24 mouse cellular contexts compared by ENCODE assay signal in the genomic region with DNA sequence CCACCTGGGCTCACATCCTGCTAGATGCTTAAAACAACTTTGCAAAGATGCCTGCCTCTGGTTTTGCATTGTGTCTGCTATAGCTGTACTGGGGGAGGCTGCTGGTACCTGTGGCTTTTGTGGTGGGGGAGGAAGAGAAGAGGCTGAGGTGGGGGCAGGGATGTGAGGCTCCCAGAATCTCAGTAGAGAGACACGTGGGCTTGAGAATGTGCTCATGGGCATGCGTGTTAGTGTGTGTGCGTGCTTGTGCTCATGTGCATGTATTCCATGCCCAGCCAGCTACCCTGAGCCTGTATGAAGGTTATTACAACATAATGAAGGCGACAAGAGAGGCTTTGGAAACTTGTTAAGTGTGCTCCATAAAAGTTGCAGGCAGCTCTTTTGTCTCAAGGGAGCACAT. TPM values are rescaled to one million over a fixed set of nuclear protein-coding genes. Genes with fewer than 3 reads are reported as not detected.
DNase-seq lines count a peak whose midpoint lies in the region; ATAC-seq and TF ChIP-seq lines count a peak whose summit lies in the region.
"Had no signal": no experiment of that assay in that cellular context is flagged by ENCODE, and none has a peak within 500 bp of the region (broad histone marks: within the 10 kb centered on the region; RNA-seq: fewer than 3 reads in every experiment).

No protein-coding gene starts in this region.

- 45% methylated on average over 4 of the region's 4 CpGs for WGBS in spleen, adult 2 months

- no peaks in the 10 kb centered on the region for H3K27me3 ChIP-seq in spleen, adult 2 months (ENCODE audit: control insufficient read depth, insufficient read depth, low read length)
- H3K27me3 ChIP-seq: embryonic facial prominence, embryonic 12.5 days; heart, embryonic 15.5 days; limb, embryonic 15.5 days had no signal

- DNase-seq in spleen, adult 2 months (ENCODE audit: low read depth in 1 of 2, low spot score in 2 of 2), result peak in 1 of 2 experiments; percentile 32
- no peak for DNase-seq in spleen, postnatal 14 days (ENCODE audit: low spot score in 2 of 2)
- DNase-seq in thymus, postnatal 0 days (ENCODE audit: low spot score), result peak; percentile 87
- no peak for DNase-seq in kidney, postnatal 10 days
- no peak for DNase-seq in layer of hippocampus, adult 9-10 months (ENCODE audit: low spot score)
- DNase-seq in left cerebral cortex, adult 11 months (ENCODE audit: low spot score), result no peak
- DNase-seq: adrenal gland, postnatal 25 days; cerebellum, adult 2 months; gastrocnemius, postnatal 25 days; kidney, adult 11 months; layer of hippocampus, postnatal 36 days; retina, postnatal 1 day had no signal

- no peak for TF ChIP-seq CTCF in spleen, adult 2 months (IDR thresholded peaks at IDR 0.05; ENCODE audit: extremely low read depth, insufficient read depth, insufficient read length, insufficient replicate concordance)

- peak overlapping the region; percentile 97 for H3K27ac ChIP-seq in spleen, adult 2 months (ENCODE audit: insufficient read depth, low read length)
- H3K27ac ChIP-seq: embryonic facial prominence, embryonic 12.5 days; heart, embryonic 15.5 days; limb, embryonic 15.5 days had no signal

- ATAC-seq in common myeloid progenitor, adult 5-6 weeks (replicated peaks; ENCODE audit: low read depth, poor library complexity, severe bottlenecking), result peak; percentile 22; the same call in 1 of the 2 replicates
- ATAC-seq: forebrain, embryonic 14.5 days; hindbrain, embryonic 16.5 days; lung, postnatal 0 days; midbrain, embryonic 16.5 days; Patski had no signal

- H3K4me1 ChIP-seq in spleen, adult 2 months (ENCODE audit: control insufficient read depth, insufficient read depth, insufficient read length), result peaks cover 21% of the 10 kb centered on the region; the same call in 1 of the 2 replicates
- H3K4me1 ChIP-seq: embryonic facial prominence, embryonic 12.5 days had no signal

- TF ChIP-seq POLR2A in spleen, adult 2 months (IDR thresholded peaks at IDR 0.05; ENCODE audit: low read depth, low read length), result no peak

- H3K36me3 ChIP-seq in spleen, adult 2 months (ENCODE audit: control insufficient read depth, insufficient read depth, low read length), result no peaks in the 10 kb centered on the region
- H3K36me3 ChIP-seq: embryonic facial prominence, embryonic 12.5 days; heart, embryonic 15.5 days; limb, embryonic 15.5 days had no signal

- H3K4me3 ChIP-seq in spleen, adult 2 months (ENCODE audit: extremely low read depth, insufficient read depth, insufficient read length), result no peak overlapping the region
- H3K4me3 ChIP-seq: embryonic facial prominence, embryonic 12.5 days; erythroblast, embryonic 14.5 days; heart, embryonic 15.5 days; limb, embryonic 15.5 days; megakaryocyte, embryonic 14.5 days had no signal

RNA-seq across cellular contexts. Expression of gene Sash3, which starts 9.3 kb away (rescaled TPM):
- 100 and 106 TPM in 2 replicates for polyA plus RNA-seq in spleen, adult 2 months (2012; rRNA removed)
- 96.2 and 103 TPM in 2 replicates for total RNA-seq in common myeloid progenitor, adult 5-6 weeks (2017)
- polyA plus RNA-seq in thymus, postnatal 0 days (2015; fragmentation: Nextera tagmentation; extraction: Ambion mirVana), result 240 and 251 TPM in 2 replicates
- polyA plus RNA-seq: Patski had no signal

RNA-seq across cellular contexts. Expression of gene Xpnpep2, which starts 28.4 kb away (rescaled TPM):
- 0.05 and 0.08 TPM in 2 replicates for polyA plus RNA-seq in spleen, adult 2 months (2012; rRNA removed)
- total RNA-seq in common myeloid progenitor, adult 5-6 weeks (2017), result not detected in 2 replicates
- 0.46 and 0.55 TPM in 2 replicates for polyA plus RNA-seq in thymus, postnatal 0 days (2015; fragmentation: Nextera tagmentation; extraction: Ambion mirVana)
- polyA plus RNA-seq: erythroblast, embryonic 14.5 days; liver, embryonic 16.5 days had no signal
